Mouse (Mus musculus) heart, adult 8-10 months (tissue): ENCODE data around the gene Arhgdig. TPM values are rescaled to one million over a fixed set of nuclear protein-coding genes. Genes with fewer than 3 reads are reported as not detected.
A peak's percentile ranks its signal among the peaks of the same experiment; 100 is the strongest.

ENCODE experiments used
- DNase-seq: peaks from one replicate; pipeline ENCODE4 v3.0.0; 2022; ENCODE audit warnings: low spot score
- total RNA-seq, 4 experiments: library from RNA; stranded (reverse); gene quantifications; 2 replicates each; pipeline ENCODE4 v1.2.4; 2022

The Arhgdig gene
- total RNA-seq, result under 1 TPM; 0.26 to 0.94 (median 0.76) TPM

- no peak for DNase-seq
Observed at GRCm38 (mm10) chr17:26207686-26208085, at the start of gene Arhgdig. Arhgdig (minus strand) TSS chr17:26207786.

- DNase-seq, result no peak
Observed at GRCm38 (mm10) chr17:26255313-26255712, 47.7 kb upstream of the Arhgdig start.

- DNase-seq, result no peak
Observed at GRCm38 (mm10) chr17:26253399-26253798, 45.8 kb upstream of the Arhgdig start.

- peak; percentile 98 for DNase-seq
Observed at GRCm38 (mm10) chr17:26252539-26253251, 45.1 kb upstream of the Arhgdig start, which contains the start of gene Luc7l. Luc7l (plus strand) TSS chr17:26252896.

- DNase-seq, result no peak
Observed at GRCm38 (mm10) chr17:26251886-26252538, 44.4 kb upstream of the Arhgdig start.

GRCm38 (mm10) chr17:26244101-26244841 lies 36.7 kb upstream of the Arhgdig start, which contains the start of gene Fam234a:
Fam234a (minus strand) TSS chr17:26244242.
- DNase-seq, result peak; percentile 94

GRCm38 (mm10) chr17:26243471-26244100 lies 36.0 kb upstream of the Arhgdig start:
- DNase-seq, result peak; percentile 63

- no peak for DNase-seq
Observed at GRCm38 (mm10) chr17:26240990-26241389, 33.4 kb upstream of the Arhgdig start.

GRCm38 (mm10) chr17:26240120-26240790 lies 32.7 kb upstream of the Arhgdig start:
- no peak for DNase-seq

GRCm38 (mm10) chr17:26239551-26239950 lies 32.0 kb upstream of the Arhgdig start:
- DNase-seq, result no peak

GRCm38 (mm10) chr17:26237667-26238066 lies 30.1 kb upstream of the Arhgdig start:
- DNase-seq, result no peak

GRCm38 (mm10) chr17:26235077-26235815 lies 27.7 kb upstream of the Arhgdig start:
- no peak for DNase-seq

- DNase-seq, result no peak
Observed at GRCm38 (mm10) chr17:26234386-26234785, 26.8 kb upstream of the Arhgdig start.

- no peak for DNase-seq
Observed at GRCm38 (mm10) chr17:26232863-26233262, 25.3 kb upstream of the Arhgdig start.

GRCm38 (mm10) chr17:26231156-26231555 lies 23.6 kb upstream of the Arhgdig start:
- DNase-seq, result no peak

GRCm38 (mm10) chr17:26229776-26230175 lies 22.2 kb upstream of the Arhgdig start:
- DNase-seq, result no peak

GRCm38 (mm10) chr17:26225150-26225549 lies 17.6 kb upstream of the Arhgdig start:
- no peak for DNase-seq

- DNase-seq, result no peak
Observed at GRCm38 (mm10) chr17:26221508-26221907, 13.9 kb upstream of the Arhgdig start.

GRCm38 (mm10) chr17:26212681-26213080 lies 5.1 kb upstream of the Arhgdig start:
- DNase-seq, result no peak

- DNase-seq, result no peak
Observed at GRCm38 (mm10) chr17:26212241-26212640, 4.7 kb upstream of the Arhgdig start.

- no peak for DNase-seq
Observed at GRCm38 (mm10) chr17:26206392-26206791, 1.2 kb downstream of the Arhgdig start.
